Mouse (Mus musculus): ENCODE data around the gene Mfap1a.
"Not testable (repeated sequence)": the region's sequence is repeated elsewhere in the genome, so short reads cannot be mapped to it uniquely, and the experiment has no call there.

Gene Mfap1a

DNA sequence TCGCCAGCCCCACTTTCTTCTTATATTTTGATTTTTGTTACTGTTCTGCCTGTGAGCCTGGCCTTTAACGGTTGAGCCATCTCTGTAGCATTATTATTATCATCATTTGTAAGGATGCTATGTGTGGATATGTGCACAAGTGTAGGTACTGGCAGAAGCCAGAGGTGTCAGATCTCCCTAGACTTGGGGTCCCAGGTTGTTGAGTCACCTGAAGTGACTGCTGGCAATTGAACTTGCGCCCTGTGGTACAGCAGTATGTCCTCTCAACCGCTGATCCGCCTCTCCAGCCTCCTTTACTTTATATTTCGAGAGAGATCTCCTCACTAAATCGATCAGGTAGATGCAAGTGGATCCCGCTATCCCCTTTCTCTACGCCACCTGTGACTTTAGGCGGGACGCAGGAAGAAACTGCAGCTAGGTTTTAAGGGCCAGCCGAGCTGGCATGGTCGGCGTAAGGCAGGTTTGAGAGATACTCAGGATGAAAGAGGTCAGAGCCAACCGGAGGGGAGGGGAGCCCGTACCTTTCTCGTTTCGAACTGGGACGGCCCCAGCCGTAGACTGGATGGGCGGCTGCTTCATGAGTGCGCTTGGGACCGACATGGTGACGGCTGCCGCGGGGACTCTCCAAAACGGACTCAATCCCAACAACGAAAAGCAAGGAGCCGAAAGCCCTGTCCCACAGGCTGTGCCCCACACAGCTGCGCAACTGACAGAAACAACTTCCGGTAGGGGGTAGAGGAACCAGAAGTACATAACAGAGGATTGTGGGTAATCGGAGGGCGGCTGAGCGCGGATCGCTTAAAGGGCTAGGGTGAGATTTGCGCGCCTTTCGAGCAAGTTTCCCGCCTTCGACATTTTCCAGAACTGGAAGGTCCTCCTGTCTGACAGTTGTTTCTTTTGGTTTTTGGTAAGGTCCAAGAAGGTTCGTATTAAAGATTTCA lies at the start of gene Mfap1a, which contains the start of gene Wdr76:
Mfap1a (minus strand) TSS at position 724 of the 941 bp plus-strand sequence.
Wdr76 (plus strand) TSS at position 782 of the 941 bp plus-strand sequence.
- DNase-seq (ENCODE audit: low read depth, low spot score): peak; percentile 89

DNA sequence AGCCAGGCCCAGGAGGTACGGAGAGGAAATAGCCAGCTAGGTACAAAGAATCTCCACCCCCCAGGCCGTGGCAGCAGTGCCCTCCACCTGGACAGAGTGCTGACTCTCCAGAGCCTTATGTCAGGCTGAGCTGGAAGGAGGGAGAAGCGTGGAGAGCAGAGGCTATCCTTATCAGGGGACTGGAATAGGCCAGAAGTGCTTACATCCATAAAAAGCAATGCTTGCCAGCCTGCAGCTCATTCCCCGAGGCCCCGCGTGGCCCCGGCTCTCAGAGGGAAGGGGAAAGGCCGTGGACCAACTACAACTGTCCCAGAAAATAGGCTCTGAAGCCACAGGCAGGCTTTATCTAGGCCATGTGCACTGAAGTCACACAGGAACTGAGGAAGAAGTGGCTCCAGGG lies 44.8 kb upstream of the Mfap1a start:
- no peak for DNase-seq (ENCODE audit: low read depth, low spot score)

DNA sequence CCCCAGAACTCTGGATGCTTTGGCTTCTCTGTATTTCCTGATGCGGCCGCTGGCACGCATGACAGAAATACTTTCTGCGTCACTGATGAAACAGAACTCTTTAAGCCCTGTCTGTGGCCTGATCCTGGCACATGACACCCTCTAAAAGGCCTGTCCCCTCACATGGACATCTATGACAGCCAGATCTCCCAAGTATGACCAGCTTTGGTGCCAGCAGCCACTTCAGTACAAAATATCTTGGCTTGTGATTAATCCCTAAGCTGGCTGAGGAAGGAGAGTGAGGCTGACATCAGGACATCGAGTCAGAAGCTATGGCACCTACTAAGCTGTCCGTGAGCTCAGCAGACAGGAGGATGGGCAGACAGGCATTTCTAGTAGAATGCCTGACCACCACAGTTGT lies 43.2 kb upstream of the Mfap1a start:
- no peak for DNase-seq (ENCODE audit: low read depth, low spot score)

DNA sequence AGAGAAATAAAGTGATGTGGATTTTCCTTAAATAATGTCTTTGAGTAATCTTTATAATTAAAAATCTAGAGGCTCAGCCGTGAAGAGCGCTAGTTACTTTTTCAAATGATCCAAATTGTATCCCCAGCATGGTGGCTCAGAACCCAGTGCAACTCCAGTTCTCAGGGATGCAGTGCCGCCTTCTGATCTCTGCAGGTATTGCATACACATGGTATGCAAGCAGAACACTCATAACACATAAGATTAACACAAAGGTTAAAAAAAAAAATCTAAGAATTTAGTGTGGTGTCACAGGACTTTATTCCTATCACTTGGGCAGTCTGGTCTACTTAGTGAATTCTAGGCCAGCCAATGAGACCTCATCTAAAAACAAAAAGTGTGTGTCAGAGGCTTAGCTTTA lies 38.4 kb upstream of the Mfap1a start:
- no peak for DNase-seq (ENCODE audit: low read depth, low spot score)

DNA sequence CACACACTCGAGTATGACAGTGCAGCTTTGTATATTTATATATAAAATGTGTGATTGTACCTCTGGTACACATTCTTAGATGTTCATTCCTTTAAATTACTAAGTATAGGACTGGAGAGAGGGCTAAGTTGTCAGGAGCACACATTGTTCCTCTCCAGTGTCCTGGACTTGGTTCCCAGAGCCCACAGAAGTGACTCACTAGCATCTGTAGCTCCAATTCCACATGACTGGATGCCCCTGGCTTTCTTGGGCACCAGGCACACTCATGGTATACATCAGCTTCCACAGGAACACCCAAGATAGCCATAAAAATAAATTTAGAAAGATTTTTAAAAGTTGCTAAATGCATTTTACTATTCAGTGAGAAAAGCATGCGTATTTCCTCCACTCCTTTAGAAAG lies 18.6 kb upstream of the Mfap1a start:
- no peak for DNase-seq (ENCODE audit: low read depth, low spot score)

DNA sequence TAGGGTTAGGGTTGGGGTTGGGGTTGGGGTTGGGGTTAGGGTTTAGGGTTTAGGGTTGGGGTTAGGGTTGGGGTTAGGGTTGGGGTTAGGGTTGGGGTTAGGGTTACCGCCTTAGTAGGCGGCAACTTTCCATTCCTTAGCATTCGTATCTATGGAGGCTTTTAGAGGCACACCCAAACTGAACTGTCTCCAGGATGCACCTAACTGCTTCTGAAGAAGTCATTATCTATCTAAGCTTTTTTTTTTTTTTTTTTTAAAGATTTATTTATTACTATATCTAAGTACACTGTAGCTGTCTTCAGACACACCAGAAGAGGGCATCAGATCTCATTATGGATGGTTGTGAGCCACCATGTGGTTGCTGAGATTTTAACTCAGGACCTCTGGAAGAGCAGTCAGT lies 16.4 kb upstream of the Mfap1a start:
- DNase-seq (ENCODE audit: low read depth, low spot score): not testable (repeated sequence)

DNA sequence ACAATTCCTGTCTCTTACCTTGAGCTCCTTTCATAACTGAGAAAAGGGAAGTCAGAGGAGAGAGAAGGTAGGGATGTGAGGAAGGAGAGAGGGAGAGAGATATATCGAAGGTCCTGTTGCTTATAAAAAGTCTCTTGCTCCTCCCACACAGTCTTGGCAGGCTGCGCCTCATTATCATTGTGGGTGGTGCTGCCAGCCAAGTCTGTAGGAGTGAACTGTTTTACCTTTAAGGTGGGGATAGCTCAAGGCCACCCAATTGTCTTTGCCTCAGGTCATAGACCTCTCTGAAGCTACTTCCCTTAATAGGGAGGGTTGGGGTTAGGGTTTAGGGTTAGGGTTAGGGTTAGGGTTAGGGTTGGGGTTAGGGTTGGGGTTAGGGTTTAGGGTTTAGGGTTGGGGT lies 15.5 kb upstream of the Mfap1a start:
- no peak for DNase-seq (ENCODE audit: low read depth, low spot score)

DNA sequence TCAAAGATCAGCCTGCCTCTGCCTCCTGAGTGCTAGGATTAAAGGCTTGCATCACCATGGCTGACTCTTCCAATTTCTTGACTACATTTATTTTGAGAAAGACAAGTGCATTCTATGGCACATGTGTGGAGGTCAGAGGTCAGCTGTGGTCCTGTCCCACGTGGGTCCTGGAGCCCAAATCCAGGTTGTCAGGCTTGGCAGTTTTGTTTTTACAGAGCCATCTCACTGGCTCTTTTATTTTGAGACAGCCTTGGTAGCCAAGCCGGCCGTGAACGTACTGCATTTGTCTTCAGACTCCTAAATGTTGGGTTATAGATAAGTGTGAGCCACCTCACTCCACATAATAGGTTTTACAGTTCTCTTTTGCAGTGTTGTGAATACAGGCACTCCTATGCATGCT lies 12.2 kb upstream of the Mfap1a start:
- DNase-seq (ENCODE audit: low read depth, low spot score): not testable (repeated sequence)

DNA sequence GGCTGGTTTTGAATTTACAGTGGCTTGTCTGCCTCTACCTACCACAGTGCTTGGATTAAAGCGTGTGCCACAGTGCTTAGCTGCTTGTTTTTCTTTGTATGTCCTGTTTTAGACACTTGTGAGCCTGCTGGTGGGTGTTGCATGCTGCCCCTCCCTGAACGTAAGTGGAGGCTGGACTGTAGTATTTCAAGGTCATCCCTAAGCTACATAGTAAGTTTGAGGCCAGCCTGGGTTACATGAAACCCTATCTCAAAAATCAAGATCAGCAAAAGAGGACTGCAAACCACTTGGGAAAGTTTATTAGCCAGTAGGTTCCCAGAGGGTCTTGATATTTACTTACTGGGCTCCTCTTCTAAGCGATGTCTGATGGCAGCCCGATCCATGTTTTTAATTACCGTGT lies 11.6 kb upstream of the Mfap1a start:
- DNase-seq (ENCODE audit: low read depth, low spot score): no peak

DNA sequence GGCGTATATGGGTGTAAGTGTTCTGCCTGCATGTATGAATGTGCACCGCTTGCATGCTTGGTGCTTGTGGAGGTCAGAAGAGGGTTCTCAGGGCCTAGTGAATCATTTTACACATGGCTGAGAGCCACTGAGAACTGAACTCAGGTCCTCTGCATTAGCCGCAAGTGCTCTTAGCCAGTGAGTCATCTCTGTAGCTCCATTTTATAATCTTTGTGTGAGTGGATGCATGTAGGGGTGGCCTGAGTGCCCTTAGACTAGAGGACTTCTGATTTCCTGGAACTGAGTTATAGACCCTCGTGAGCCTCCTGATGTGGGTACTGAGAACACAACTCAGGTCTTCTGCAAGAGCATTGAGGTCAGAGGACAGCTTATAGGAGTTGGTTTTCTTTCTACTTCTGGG lies 7.7 kb upstream of the Mfap1a start:
- no peak for DNase-seq (ENCODE audit: low read depth, low spot score)

DNA sequence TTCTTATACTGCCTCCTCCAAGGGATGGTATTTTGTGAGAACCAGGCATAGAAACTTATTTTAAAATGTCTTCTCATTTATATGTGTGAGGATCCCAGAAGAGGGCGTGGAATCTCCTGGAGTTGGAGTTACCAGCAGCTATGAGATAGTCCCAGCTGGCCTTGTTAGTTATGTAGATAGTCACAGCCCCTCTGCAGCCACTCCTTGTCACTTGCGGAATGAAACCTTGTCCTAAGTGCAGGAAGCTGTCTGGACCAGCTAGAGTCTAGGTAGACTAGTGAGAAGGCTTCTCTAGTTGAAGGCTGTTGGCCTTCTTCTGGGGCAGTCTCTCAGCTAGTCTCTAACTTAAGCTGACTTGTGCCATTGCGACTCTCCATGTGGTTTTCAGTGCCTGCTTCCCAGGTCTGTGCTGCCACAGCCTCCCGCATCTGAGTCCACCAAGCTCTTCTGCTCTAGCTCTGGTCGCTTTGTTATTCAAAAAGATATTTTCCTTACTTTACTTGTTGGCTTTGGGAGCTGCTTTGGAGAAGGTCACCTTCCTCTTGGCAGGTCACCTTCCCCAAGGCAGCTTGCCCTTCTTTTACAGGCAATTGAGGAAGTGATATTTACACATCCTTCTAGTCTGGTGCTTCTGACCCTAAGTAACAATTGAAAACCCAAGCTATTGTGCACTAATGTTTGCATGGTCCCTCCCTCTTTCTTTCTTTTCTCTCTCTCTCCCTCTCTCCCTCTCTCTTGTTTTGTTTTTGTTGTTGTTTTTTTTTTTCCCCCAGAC lies 6.7 kb upstream of the Mfap1a start:
- DNase-seq (ENCODE audit: low read depth, low spot score): not testable (repeated sequence)

DNA sequence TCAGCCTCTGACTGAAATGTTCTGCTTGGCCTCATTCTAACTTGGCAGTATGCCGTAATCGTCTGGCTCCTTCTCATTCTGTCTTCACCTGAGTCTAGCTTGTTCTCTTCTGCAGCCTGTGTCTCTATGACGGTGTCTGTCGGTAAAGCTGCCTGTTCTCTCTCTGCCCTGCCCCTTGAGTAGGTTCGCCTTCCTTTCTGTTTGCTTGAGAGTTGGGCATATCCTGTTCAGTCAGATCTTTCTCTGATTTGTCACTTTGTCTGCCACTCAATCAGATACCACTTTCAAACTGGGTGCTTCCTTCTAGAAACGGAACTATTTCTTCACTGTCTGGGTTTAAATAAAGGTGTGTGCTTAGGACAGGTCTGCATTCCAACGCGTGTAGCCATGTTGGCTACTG lies 4.9 kb upstream of the Mfap1a start:
- peak; percentile 93 for DNase-seq (ENCODE audit: low read depth, low spot score)

DNA sequence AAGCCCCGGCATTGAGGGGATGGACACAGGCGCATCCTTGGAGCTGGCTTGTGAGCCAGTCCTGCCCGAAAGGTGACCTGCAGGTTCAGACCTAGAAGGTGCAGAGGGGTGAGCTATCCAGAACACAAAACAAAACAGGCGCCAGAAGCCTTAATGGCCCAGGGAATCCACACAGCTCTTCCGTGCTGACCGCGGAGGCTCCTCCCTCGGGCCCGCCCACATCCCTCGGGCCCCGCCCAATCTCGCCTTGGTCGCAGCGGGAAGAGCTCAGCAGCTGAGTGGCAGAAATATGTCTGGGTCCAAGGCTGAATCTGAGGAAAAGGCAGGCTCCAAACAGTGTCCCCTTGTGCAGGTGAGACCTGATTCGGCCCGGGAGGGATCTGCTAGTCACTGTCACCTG lies 3.1 kb upstream of the Mfap1a start:
- DNase-seq (ENCODE audit: low read depth, low spot score): peak; percentile 57

DNA sequence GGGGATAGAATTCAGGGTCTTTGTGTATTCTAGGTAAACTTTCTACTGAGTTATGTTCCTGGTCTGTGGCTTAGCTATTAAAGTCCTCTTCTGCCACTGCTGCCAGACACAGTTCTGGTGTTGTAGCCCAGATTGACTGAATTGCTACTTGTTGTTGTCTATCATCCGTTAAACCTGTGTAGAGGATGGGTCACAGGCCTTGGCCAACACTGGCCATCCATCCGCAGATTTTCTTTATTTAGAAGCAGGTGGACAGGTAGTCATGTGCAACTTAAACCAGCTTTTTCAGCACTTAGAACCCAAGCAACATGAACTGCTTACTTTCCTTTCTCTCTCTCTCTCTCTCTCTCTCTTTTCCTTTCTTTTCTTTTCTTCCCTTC lies 1.5 kb upstream of the Mfap1a start:
- no peak for DNase-seq (ENCODE audit: low read depth, low spot score)

DNA sequence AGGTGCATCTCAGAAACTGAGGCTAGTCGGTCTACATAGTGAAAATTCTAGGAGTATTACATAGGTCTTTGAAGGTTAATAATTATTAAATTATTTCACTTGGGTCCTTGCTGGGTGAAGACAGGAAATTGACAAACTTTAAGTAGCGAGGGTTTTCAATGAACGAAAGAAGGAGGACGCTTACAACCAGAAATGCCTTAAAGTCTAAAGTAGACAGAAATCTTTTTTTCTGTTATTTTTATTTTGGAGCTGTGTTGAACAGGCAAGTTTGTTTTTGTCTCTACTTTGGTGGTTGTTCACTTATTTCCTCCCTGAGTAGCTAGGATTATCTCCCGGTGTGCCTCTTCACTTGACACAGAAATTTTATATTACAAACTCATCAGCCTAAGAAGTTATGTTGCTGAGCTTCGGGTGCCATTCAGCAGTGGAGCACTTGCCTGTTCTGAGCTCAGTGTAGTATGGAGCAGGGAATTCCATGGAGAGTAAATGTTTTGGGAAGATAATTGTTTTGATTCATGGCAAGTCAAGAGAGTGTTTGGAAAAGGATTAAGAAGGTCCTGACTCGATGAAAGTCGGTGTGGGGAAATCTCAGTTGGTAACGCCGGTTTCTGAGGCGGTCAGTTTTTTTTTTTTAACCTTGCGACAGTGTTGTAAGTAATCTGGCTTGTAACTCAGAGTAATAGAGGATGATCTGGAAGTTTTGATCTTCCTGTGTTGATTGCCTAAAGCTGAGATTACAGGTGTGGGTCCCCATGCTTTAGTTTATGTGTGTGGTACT lies 897 bp upstream of the Mfap1a start:
- DNase-seq (ENCODE audit: low read depth, low spot score): no peak

DNA sequence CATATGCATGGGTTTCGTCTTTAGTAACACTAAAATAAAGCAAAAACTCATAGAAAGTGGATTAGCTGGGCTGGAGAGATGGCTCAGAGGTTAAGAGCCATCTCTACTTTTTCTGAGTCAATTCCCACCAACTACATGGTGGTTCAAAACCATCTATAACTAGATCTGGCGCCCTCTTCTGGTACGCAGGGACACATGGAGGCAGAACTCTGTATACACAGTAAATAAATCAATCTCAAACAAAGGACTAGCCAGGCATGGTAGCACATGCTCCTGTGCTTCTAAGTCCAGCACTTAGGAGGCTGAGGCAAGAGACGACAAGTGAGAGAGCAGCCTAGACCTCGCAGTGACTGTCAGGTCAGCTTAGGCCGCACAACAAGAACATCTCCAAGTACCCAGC lies 4.9 kb downstream of the Mfap1a start:
- DNase-seq (ENCODE audit: low read depth, low spot score): not testable (repeated sequence)

DNA sequence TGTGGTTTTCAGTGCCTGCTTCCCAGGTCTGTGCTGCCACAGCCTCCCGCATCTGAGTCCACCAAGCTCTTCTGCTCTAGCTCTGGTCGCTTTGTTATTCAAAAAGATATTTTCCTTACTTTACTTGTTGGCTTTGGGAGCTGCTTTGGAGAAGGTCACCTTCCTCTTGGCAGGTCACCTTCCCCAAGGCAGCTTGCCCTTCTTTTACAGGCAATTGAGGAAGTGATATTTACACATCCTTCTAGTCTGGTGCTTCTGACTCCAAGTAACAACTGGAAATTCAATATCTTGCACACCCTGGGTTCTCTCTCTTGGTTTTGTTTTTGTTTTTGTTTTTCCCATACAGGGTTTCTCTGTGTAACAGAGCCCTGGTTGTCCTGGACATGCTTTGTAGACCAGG lies 22.1 kb downstream of the Mfap1a start:
- DNase-seq (ENCODE audit: low read depth, low spot score): not testable (repeated sequence)

DNA sequence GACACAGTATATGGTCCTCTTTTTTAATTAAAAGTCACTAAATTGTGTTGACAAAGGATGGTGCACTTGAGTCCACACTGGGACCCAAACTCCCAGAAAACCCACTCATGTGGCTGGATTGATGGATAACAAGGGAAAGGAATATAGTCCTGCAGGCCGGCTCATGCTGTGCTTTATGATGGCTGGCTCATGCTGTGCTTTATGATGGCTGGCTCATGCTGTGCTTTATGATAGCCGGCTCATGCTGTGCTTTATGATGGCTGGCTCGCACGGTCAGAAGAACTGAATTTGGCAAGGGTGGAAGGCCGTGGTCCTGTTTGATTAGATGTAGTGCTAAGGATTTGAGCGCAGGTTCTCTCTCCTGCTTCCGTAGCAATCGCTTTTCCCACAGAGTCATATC lies 22.9 kb downstream of the Mfap1a start:
- DNase-seq (ENCODE audit: low read depth, low spot score): no peak

DNA sequence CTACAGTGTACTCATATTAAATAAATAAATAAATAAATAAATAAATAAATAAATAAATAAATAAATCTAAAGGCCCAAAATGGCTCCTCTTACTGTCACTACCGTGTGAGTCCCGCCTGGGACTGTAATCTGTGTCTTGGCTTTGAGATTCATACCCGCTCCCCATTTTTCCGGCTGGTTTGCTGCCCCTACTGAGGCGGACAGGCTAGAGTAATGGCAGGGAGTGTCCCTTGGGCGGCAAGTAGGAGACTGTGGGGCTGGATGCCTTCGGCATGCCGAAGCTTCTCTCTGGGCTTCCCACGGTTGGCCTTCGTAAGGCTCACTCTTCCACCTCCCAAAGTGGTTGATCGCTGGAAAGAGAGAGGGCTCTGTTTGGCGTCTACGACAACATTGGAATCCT lies 25.5 kb downstream of the Mfap1a start:
- not testable (repeated sequence) for DNase-seq (ENCODE audit: low read depth, low spot score)

DNA sequence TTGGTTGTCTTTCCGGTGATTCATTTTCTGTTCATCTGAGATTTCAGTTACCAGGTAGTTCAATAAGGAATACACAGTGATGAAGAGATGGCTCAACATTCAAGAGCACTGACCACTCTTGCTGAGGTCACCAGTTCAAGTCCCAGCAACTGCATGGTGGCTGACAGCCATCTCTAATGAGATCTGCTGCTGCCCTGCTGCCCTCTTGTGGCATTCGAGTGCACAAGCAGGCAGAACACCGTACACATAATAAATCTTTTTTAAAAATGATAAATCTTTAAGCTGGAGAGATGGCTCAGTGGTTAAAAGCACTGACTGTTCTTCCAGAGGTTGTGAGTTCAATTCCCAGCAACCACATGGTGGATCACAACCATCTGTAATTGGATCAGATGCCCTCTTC lies 26.0 kb downstream of the Mfap1a start:
- DNase-seq (ENCODE audit: low read depth, low spot score): peak; percentile 56

DNA sequence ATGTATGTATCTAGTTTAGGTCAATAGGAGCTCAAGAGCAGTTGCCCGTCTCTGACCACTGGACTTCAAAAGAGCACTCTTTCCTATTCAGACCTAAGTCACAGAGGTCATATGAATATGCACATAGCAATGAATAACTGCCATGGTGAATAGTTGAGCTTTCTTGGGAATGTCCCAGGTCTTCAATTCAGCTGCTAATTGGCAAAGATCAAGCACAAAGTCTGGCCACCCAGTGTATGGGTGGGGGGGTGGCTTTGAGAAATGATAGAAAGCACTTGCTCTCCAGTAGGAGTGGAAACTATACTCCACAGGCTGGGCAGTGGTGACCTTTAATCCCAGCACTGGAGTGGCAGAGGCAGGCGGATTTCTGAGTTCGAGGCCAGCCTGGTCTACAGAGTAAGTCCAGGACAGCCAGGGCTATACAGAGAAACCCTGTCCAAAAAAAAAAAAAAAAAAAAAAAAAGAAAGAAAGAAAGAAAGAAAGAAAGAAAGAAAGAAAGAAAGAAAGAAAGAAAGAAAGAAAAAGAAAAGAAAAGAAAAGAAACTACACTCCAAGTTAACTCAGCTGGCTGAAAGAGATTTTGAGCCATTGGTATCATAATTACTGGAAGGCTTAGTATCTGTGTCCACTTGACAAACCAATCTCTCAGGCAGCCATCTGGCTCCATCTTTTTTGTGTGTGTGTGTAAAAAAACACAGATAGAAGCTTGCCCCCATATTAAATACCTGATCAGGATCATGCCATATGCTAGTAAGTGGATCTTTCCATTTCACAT lies 28.8 kb downstream of the Mfap1a start:
- no peak for DNase-seq (ENCODE audit: low read depth, low spot score)

All from CD4-positive helper T cell, adult 2 months (primary cell).